Mouse (Mus musculus) layer of hippocampus, adult 9-11 months (tissue): ENCODE results near the gene Tacc3.

Experiments
- DNase-seq: peaks from one replicate; pipeline ENCODE4 v3.0.0; 2022

Gene Tacc3

DNA sequence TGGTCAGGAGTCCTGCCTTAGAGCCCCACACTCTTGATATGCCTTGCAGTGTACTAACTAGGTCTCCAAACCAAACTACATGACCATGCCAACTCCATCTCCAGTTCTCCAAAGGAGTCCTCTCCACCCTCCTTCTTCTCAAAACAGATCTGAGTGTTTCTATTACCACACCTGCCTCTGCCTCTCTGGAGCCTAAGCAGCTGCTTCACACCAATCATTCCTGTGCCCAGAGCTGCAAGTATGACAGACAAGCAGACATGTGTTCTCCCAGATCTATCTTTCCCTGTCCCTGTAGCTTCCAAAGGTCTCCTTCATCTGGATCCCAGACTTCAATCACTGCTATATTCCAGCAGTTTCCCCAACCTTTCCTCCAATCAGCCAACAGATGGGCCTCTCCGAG is 1.2 kb upstream of the Tacc3 start:
- DNase-seq = no peak

GRCm38 (mm10) chr5:33657251-33657786 is 609 bp upstream of the Tacc3 start:
- DNase-seq = no peak

- no peak for DNase-seq
These were observed 729 bp downstream of the Tacc3 start for GRCm38 (mm10) chr5:33658664-33659050.

GRCm38 (mm10) chr5:33668223-33668622 is 10.3 kb downstream of the Tacc3 start:
- no peak for DNase-seq

DNA sequence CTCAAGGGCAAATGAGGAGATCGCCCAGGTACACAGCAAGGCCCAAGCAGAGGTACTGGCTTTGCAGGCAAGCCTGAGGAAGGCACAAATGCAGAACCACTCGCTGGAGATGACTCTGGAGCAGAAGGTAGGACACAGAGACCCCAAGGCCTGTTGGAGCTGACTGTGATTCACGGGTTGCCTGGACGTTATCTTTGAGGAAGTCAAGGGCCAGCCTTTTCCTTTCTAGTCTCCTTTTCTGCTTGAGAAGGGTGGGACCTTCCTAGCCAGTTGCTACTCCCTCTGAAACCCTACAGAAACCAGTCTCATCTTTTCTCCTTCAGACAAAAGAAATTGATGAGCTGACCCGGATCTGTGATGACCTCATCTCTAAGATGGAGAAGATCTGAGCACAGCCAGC is 13.7 kb downstream of the Tacc3 start:
- DNase-seq = no peak

GRCm38 (mm10) chr5:33674439-33674838 is 16.5 kb downstream of the Tacc3 start:
- DNase-seq = peak; percentile 88

GRCm38 (mm10) chr5:33675964-33676363 is 18.0 kb downstream of the Tacc3 start:
- DNase-seq = no peak

DNA sequence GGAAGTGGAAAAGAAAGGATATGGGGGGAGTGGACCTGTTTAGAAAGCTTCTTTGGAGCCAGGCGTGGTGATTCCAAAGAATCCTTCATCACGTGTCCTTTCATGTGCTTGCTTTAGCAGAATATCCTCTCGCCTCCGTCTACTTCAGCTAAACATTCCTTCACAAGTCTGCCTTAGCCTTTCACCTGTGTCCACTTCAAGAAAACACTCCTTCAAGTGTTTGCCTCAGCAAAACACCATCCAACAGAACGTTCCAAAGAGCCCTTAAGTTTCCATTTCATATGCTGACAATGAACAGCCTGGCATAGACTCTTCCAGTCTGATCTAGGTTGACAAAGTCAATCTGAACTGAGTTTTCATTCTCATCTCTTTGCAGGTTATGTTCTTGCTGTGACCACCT is 20.3 kb downstream of the Tacc3 start:
- DNase-seq = no peak

DNA sequence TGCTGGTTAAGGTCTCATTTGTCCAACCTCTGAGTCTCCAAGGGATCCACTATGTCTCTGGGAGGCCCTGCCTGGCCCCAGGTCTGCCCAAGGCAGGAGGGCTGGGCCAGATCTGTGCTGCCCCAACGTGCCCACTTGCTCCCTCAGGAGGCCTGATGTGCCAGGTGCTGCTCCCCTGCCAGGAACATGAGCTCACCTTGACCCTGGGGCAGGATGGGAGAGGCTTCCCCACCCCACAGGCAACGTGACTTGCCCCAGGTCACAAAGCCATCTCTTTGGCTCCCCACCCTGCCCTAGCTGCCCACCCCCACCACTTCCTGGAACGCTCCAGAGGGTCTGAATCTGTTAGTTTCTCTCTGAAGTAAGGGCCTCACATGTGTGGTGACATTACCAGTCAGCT is 23.1 kb downstream of the Tacc3 start:
- no peak for DNase-seq

GRCm38 (mm10) chr5:33681611-33682388 is 23.9 kb downstream of the Tacc3 start:
- no peak for DNase-seq

- no peak for DNase-seq
These were observed 25.0 kb downstream of the Tacc3 start for GRCm38 (mm10) chr5:33682963-33683362.

DNA sequence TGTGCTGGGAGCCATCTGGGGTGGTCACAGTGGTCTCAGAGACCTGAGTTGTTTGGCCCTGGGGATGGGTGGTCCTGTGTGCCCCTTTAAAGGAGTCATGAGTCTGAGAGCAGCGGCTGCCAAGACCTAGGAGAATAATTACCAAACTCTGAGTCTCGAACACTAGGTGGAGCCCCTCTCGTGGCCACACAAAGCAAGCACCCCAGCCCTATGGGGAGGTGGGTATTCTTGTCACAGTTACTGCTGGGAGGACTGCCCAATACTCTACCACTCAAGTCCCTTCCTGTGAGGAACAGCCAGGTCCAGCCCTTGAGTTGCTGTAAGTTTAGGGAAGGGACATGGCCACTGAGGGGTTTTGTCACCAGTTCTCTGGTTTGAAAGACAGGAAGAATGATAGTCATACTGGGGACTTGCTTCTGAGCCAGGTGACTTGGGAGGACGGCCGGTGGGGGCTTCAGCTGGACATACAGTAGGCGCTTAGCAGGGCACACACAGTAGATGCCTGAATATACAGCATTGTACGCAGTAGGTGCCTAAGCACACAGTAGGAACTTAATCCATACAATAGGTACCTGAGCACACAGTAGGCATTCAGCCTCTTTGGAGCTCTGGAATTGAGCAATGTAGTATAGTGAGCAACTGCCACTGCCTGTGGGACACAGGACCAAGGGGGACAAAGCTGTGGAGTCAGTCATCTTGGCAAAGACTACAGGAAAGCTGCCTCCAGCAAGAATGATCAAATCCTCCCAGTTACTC is 26.1 kb downstream of the Tacc3 start:
- peak; percentile 42 for DNase-seq

DNA sequence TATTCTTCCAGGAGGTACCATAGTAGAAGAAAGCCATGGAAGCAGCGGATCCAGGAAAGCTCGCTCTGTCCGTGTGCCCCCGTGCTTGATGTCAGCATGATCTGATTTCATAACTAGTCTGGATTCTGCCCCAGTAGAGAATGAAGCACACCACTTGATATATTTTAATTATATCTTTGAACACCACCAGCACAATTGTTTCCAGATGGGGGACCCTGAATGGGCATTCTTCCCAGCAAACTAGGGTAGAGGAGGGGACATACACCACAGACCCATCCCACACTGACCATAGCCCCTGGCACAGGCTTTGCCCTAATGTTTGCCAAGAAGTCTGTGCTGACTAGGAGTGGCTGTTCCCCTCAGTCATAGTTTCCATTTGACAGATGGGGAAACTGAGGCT is 27.0 kb downstream of the Tacc3 start:
- DNase-seq = no peak

GRCm38 (mm10) chr5:33687142-33687541 is 29.2 kb downstream of the Tacc3 start:
- no peak for DNase-seq

DNA sequence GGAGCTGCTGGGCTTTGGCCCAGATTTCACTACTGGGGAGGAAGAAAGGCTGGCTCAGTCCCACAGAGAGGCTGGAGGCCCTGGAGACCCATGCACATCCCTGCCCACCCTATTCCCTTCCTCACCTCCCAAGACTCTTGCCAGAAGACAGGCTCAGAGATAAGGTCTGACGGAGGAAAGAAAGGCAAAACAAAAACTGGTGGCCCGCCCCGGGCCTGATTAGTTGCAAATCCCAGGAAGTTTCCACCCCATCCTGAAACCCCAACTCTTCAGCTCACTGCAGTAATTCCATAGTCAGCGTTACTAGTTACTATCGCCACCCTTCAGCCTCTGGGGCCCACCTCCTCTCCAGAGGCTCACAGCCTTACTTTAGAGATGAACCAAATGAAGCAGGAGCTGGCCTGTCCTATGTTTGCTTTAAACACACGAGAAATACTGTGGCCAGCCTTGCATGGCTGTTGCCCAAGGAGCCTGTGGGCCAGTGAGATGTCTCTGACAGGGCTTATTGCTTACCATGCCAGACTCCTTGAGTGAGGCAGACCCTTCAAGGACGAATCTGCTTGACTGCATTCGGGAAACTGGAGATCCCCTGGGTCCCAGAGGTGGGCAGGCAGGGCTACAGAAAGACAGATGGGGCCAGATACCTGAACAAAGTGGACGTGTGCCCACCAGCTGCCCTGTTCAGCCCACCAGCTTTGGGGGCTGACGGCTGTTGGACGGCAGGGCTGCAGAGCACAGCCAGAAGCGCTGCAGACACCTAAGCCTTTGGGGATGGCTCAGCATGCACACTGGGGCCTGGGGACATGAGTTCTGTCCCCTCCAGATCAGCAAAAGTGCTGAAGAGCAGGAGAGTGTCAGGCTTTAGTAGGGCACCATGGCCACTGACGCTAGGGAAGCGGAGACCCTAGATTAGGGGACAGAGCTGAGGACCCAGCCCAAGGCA is 30.6 kb downstream of the Tacc3 start:
- no peak for DNase-seq

- no peak for DNase-seq
These were observed 31.4 kb downstream of the Tacc3 start for GRCm38 (mm10) chr5:33689221-33689844.

GRCm38 (mm10) chr5:33689852-33690645 is 32.1 kb downstream of the Tacc3 start:
- no peak for DNase-seq

- no peak for DNase-seq
These were observed 34.5 kb downstream of the Tacc3 start for GRCm38 (mm10) chr5:33692393-33692792.

- no peak for DNase-seq
These were observed 36.5 kb downstream of the Tacc3 start for GRCm38 (mm10) chr5:33694461-33694847.

GRCm38 (mm10) chr5:33694848-33695717 is 37.2 kb downstream of the Tacc3 start:
- DNase-seq = peak; percentile 48

DNA sequence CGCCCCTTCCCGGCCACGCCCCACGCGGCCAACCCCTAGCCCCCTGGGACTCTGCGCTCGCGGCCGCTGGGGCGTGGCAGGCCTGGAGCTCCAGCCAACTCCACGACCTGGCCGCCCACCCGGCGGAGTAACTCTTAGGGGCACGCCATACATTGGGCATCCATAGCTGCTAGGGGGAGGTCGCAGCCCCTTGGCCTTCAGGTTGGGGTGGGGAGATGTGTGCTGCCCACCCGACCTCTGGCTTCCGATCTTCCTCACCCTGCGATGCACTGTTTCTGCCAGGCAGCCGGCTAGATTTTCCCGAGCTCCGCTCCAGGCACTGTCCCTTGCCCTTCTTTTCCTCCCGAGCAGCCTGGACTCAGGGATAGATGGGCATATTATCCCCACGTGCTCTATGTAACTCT is 37.8 kb downstream of the Tacc3 start:
- no peak for DNase-seq
